Mouse (Mus musculus): ENCODE results near the gene Dnal4. TPM values are rescaled to one million over a fixed set of nuclear protein-coding genes. Genes with fewer than 3 reads are reported as not detected.

Dnal4 gene
- polyA plus RNA-seq, 1 experiment from 2014 or later: 101 TPM

DNA sequence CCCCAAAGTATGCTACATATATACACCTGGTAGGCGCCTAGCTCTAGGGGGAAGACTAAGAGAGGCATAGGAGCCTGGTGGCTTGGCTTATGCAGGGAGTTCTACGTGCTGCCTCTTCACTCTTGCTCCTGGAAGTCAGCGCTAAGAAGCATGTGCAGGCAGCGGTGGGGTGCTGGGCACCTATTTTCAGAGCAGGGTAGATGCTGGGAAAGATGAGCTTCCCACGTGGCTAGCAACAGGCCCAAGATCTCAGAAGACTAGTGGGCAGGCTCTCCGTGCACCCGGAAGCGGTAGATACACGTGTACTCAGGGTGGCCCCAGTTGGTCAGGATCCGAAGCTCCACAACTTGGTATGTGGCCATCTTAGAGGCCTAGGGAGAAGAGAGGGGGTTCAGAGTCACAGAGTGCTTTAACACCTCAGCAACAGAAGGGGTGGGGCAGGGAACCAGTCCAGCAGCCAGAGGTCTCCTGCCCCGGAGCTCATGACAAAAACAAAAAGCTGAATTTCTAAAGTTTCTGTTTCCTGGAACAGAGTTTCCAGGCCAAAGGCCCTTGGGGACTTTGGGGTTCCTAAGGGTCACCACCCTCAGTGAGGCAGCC, 52.4 kb downstream of the Dnal4 start:
- Histone ChIP-seq H3K27me3 (replicated peaks; ENCODE audit: control insufficient read depth, insufficient read depth, low read length) (no peaks in the 10 kb centered on the region), H3K4me3 (ENCODE audit: low read depth, low read length) (no peak overlapping the region), H3K27ac (ENCODE audit: low read depth, low read length) (no peak overlapping the region), H3K36me3 (ENCODE audit: control insufficient read depth, insufficient read depth, low read length) (peaks cover 83% of the 10 kb centered on the region), H3K4me2 (ENCODE audit: low read length) (no peak overlapping the region), H3K9ac (ENCODE audit: low read length) (no peak overlapping the region), H3K9me3 (replicated peaks; ENCODE audit: control insufficient read depth, low read length) (no peaks in the 10 kb centered on the region), H3K4me1 (ENCODE audit: control insufficient read depth, insufficient read depth, low read length) (no peaks in the 10 kb centered on the region)
- no peak for ATAC-seq
- no peak for DNase-seq (ENCODE audit: low spot score)
- WGBS: 90% methylated on average over 11 of the region's 11 CpGs

DNA sequence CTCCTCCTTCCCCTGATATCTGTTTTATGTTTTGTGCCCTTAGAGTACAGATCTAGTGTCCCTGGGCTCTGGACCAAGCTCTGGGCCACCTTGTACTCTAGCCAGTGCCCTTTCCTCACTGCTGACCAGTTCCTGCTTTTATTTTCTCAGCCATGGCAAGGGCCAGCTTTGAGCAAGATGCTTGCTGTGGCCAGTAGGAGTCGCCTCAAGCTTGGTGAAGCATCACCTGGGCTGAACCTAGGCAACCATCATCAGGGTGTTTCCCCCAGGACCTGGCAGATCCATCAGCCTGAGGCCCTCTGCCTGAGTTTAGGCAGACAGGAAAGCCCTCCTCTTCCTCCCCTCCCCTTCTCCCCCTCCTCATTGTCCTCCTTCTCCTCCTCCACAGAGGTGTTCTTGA, 54.2 kb downstream of the Dnal4 start:
- Histone ChIP-seq H3K4me1 (ENCODE audit: control insufficient read depth, insufficient read depth, low read length) (no peaks in the 10 kb centered on the region), H3K36me3 (ENCODE audit: control insufficient read depth, insufficient read depth, low read length) (peaks cover 84% of the 10 kb centered on the region), H3K9ac (ENCODE audit: low read length) (no peak overlapping the region), H3K9me3 (replicated peaks; ENCODE audit: control insufficient read depth, low read length) (no peaks in the 10 kb centered on the region), H3K4me3 (ENCODE audit: low read depth, low read length) (no peak overlapping the region), H3K27ac (ENCODE audit: low read depth, low read length) (0 out of 2 replicates have a peak overlapping the region, but pooled peaks have one; percentile 9), H3K4me2 (ENCODE audit: low read length) (no peak overlapping the region), H3K27me3 (replicated peaks; ENCODE audit: control insufficient read depth, insufficient read depth, low read length) (no peaks in the 10 kb centered on the region)
- DNase-seq (ENCODE audit: low spot score) (no peak), ATAC-seq (0 out of 2 replicates have a peak, but pooled peaks have one; percentile 10)
- WGBS: 14% methylated on average over 1 of the region's 1 CpGs

DNA sequence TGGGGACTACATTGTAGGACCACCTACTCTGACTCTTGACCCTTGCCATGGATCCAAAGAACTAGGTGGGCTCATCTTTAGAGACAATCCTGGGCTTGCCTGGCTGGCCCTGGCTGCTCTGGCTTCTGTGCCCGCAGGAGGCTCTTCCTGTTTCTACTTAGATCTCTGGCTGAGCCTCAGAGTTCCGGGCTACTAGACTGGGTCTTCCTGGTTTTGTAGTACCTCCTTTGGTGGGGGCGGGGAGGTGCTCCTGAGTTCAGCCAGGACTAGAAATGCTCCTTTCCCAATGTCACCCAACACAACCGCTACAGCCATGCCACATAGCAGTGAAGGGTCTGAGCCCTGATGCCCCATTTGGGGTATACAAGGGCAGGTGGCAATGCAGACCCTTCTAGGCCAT, 56.9 kb downstream of the Dnal4 start:
- Histone ChIP-seq H3K9ac (ENCODE audit: low read length) (no peak overlapping the region), H3K4me1 (ENCODE audit: control insufficient read depth, insufficient read depth, low read length) (no peaks in the 10 kb centered on the region), H3K36me3 (ENCODE audit: control insufficient read depth, insufficient read depth, low read length) (peaks cover 84% of the 10 kb centered on the region), H3K9me3 (replicated peaks; ENCODE audit: control insufficient read depth, low read length) (no peaks in the 10 kb centered on the region), H3K4me3 (ENCODE audit: low read depth, low read length) (no peak overlapping the region), H3K4me2 (ENCODE audit: low read length) (no peak overlapping the region), H3K27ac (ENCODE audit: low read depth, low read length) (no peak overlapping the region), H3K27me3 (replicated peaks; ENCODE audit: control insufficient read depth, insufficient read depth, low read length) (no peaks in the 10 kb centered on the region)
- DNase-seq (ENCODE audit: low spot score): no peak
- no peak for ATAC-seq
- 90% methylated on average over 4 of the region's 4 CpGs for WGBS

DNA sequence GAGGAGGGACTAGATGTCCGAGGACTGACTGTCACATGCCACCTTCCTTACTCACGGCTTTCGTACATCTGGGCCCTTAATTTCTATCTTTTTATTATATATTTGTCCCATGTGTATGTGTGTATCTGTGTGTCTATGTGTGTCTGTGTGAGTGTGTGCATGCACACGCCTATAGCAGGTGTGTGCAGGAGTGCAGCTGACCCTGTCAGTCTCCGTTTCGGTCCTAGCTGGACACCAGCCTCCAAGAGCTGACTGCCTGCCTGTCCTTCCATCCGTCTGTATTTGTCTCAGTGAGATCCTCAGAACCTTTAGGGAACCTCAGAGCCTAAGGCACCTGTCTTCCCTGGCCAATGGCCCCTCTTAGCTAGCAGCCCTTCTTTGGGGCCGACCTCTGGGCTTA, 57.4 kb downstream of the Dnal4 start:
- H3K27me3 ChIP-seq (replicated peaks; ENCODE audit: control insufficient read depth, insufficient read depth, low read length): no peaks in the 10 kb centered on the region
- H3K9ac ChIP-seq (ENCODE audit: low read length): no peak overlapping the region
- DNase-seq (ENCODE audit: low spot score) (no peak), ATAC-seq (no peak)
- peaks cover 84% of the 10 kb centered on the region for H3K36me3 ChIP-seq (ENCODE audit: control insufficient read depth, insufficient read depth, low read length)
- H3K4me1 ChIP-seq (ENCODE audit: control insufficient read depth, insufficient read depth, low read length): no peaks in the 10 kb centered on the region
- no peak overlapping the region for H3K27ac ChIP-seq (ENCODE audit: low read depth, low read length)
- H3K4me3 ChIP-seq (ENCODE audit: low read depth, low read length): no peak overlapping the region
- H3K9me3 ChIP-seq (replicated peaks; ENCODE audit: control insufficient read depth, low read length): no peaks in the 10 kb centered on the region
- 93% methylated on average over 8 of the region's 8 CpGs for WGBS
- no peak overlapping the region for H3K4me2 ChIP-seq (ENCODE audit: low read length)

DNA sequence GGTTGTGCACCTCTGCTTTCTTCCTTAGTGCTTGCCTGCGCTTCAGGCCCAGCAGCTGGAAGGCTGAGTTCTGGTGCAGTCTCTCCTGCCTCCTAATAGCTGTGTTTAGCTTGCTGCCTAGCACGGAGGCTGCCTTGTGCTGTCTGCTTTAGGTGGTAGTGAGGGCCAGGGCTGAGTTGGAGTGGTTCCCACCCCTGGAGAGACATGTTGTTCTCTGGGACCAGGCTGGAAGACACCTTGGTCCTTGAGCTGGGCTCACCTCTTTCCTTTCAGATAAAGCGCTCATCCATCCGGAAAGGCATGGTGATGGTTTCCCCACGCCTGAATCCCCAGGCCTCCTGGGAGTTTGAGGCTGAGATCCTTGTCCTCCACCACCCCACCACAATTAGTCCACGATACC, 60.9 kb downstream of the Dnal4 start:
- no peaks in the 10 kb centered on the region for H3K4me1 ChIP-seq (ENCODE audit: control insufficient read depth, insufficient read depth, low read length)
- no peak overlapping the region for H3K4me2 ChIP-seq (ENCODE audit: low read length)
- DNase-seq (ENCODE audit: low spot score) (no peak), ATAC-seq (no peak)
- no peak overlapping the region for H3K27ac ChIP-seq (ENCODE audit: low read depth, low read length)
- H3K4me3 ChIP-seq (ENCODE audit: low read depth, low read length): no peak overlapping the region
- H3K27me3 ChIP-seq (replicated peaks; ENCODE audit: control insufficient read depth, insufficient read depth, low read length): no peaks in the 10 kb centered on the region
- no peaks in the 10 kb centered on the region for H3K9me3 ChIP-seq (replicated peaks; ENCODE audit: control insufficient read depth, low read length)
- H3K9ac ChIP-seq (ENCODE audit: low read length): no peak overlapping the region
- peaks cover 95% of the 10 kb centered on the region for H3K36me3 ChIP-seq (ENCODE audit: control insufficient read depth, insufficient read depth, low read length)
- 85% methylated on average over 6 of the region's 6 CpGs for WGBS

DNA sequence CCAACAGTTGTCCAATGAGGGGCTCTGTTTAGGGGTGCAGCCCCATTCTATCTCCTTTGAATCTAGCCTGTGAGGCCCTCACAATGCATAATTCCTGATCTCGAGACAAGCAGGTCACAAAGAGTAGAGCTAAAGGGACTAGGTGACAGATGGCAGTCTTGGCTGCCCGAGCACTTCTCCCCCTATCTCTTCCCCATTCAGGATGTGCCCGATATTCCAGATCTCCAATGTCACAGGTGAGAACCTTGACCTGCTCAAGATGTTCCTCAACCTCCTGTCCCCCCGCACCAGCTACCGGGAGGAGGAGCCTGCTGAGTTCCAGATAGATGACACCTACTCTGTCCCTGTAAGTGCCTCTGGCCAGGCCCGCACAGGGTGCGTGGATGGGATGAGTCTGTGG, 62.0 kb downstream of the Dnal4 start:
- Histone ChIP-seq H3K36me3 (ENCODE audit: control insufficient read depth, insufficient read depth, low read length) (peaks cover 97% of the 10 kb centered on the region), H3K9ac (ENCODE audit: low read length) (no peak overlapping the region), H3K4me3 (ENCODE audit: low read depth, low read length) (no peak overlapping the region), H3K4me1 (ENCODE audit: control insufficient read depth, insufficient read depth, low read length) (no peaks in the 10 kb centered on the region), H3K4me2 (ENCODE audit: low read length) (no peak overlapping the region), H3K9me3 (replicated peaks; ENCODE audit: control insufficient read depth, low read length) (no peaks in the 10 kb centered on the region), H3K27ac (ENCODE audit: low read depth, low read length) (no peak overlapping the region), H3K27me3 (replicated peaks; ENCODE audit: control insufficient read depth, insufficient read depth, low read length) (no peaks in the 10 kb centered on the region)
- 93% methylated on average over 7 of the region's 7 CpGs for WGBS
- no peak for DNase-seq (ENCODE audit: low spot score)
- no peak for ATAC-seq

Other genes starting within 250 kb of the Dnal4 start
- 88.7 and 97.1 TPM in 2 replicates for gene Ddx17, start 231.1 kb downstream of the Dnal4 start, polyA plus RNA-seq (2014; fragmentation: Nextera tagmentation; extraction: Ambion mirVana)
- 0.43 and 0.74 TPM in 2 replicates for gene Dmc1, start 172.7 kb downstream of the Dnal4 start, polyA plus RNA-seq (2014; fragmentation: Nextera tagmentation; extraction: Ambion mirVana)
- gene Fam227a, start 118.9 kb downstream of the Dnal4 start, polyA plus RNA-seq (2014; fragmentation: Nextera tagmentation; extraction: Ambion mirVana): 3.4 and 5.3 TPM in 2 replicates
- gene Cby1, start 118.7 kb downstream of the Dnal4 start, polyA plus RNA-seq (2014; fragmentation: Nextera tagmentation; extraction: Ambion mirVana): 111 and 118 TPM in 2 replicates
- gene Tomm22, start 107.0 kb downstream of the Dnal4 start, polyA plus RNA-seq (2014; fragmentation: Nextera tagmentation; extraction: Ambion mirVana): 299 and 300 TPM in 2 replicates
- 14.7 and 15.2 TPM in 2 replicates for gene Josd1, start 89.9 kb downstream of the Dnal4 start, polyA plus RNA-seq (2014; fragmentation: Nextera tagmentation; extraction: Ambion mirVana)
- gene Gtpbp1, start 87.0 kb downstream of the Dnal4 start, polyA plus RNA-seq (2014; fragmentation: Nextera tagmentation; extraction: Ambion mirVana): 36.2 and 43.5 TPM in 2 replicates
- 4.8 and 7.6 TPM in 2 replicates for gene Sun2, start 35.3 kb downstream of the Dnal4 start, polyA plus RNA-seq (2014; fragmentation: Nextera tagmentation; extraction: Ambion mirVana)
- gene Nptxr, start 26.9 kb upstream of the Dnal4 start, polyA plus RNA-seq (2014; fragmentation: Nextera tagmentation; extraction: Ambion mirVana): 7.6 and 8.5 TPM in 2 replicates
- not detected in 2 replicates for gene Npcd, start 56.4 kb upstream of the Dnal4 start, polyA plus RNA-seq (2014; fragmentation: Nextera tagmentation; extraction: Ambion mirVana)
- 18.1 and 29.1 TPM in 2 replicates for gene Cbx6, start 56.8 kb upstream of the Dnal4 start, polyA plus RNA-seq (2014; fragmentation: Nextera tagmentation; extraction: Ambion mirVana)
- gene Apobec3, start 113.8 kb upstream of the Dnal4 start, polyA plus RNA-seq (2014; fragmentation: Nextera tagmentation; extraction: Ambion mirVana): 4.8 and 5.6 TPM in 2 replicates
- 1.6 and 2.1 TPM in 2 replicates for gene Cbx7, start 193.3 kb upstream of the Dnal4 start, polyA plus RNA-seq (2014; fragmentation: Nextera tagmentation; extraction: Ambion mirVana)
- gene Pdgfb, start 237.1 kb upstream of the Dnal4 start, polyA plus RNA-seq (2014; fragmentation: Nextera tagmentation; extraction: Ambion mirVana): 2.7 and 3.4 TPM in 2 replicates